Comparison of ENCODE assay signal across 8 mouse cellular contexts in the genomic region with DNA sequence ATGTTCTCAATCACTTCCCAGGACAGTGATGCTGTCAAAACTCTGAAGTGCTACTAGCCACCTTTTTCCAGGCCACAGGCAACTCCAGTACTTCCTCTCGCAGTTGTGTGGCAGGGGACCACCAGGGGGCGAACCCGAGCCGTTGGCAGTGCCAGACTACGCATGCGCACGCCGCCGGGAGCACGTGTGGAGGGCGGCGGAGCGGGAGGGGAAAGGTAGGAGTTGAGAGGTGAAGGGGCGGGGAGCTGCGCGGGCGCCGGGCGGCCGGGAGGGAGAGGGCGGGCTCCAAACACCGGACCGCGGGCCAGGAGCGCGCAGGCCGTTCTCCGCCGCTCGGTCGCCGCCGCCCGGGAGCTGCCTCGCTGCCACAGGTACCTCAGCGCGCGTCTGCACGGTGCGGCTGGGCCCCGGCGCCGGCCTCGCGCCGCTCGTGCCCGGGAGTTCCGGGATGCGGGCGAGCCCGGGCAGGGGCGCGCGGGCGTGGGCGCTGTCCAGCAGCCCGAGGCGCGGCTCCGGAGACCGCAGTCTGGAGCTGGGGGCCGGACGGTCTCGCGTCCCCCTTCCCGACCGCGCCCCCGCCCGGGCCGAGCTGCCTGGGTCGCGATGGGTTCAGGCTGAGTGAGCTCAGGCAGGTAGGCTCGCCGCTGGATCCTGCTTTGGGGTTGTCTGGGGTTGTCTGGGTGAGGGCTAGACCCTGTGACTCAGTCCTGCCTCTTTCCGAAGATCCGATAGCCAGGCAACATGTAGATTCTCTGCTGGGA. TPM values are rescaled to one million over a fixed set of nuclear protein-coding genes. Genes with fewer than 3 reads are reported as not detected.
DNase-seq lines count a peak whose midpoint lies in the region; ATAC-seq lines count a peak whose summit lies in the region.

A gene (plus strand): TSS at position 154 of the 761 bp plus-strand sequence.

- peak within 1 kb of the TSS; percentile 92 for H3K4me3 ChIP-seq in hindbrain, embryonic 15.5 days

- no peaks in the 10 kb centered on the region for H3K27me3 ChIP-seq in hindbrain, embryonic 15.5 days

- peak within 1 kb of the TSS; percentile 76 for H3K4me2 ChIP-seq in hindbrain, embryonic 15.5 days

- H3K9me3 ChIP-seq in hindbrain, embryonic 15.5 days = no peaks in the 10 kb centered on the region

- H3K9ac ChIP-seq in hindbrain, embryonic 15.5 days = peak within 1 kb of the TSS; percentile 71

- WGBS in hindbrain, embryonic 15.5 days = 0% methylated on average over 59 of the region's 78 CpGs

- peak; percentile 89 for ATAC-seq in hindbrain, embryonic 15.5 days (ENCODE audit: low FRiP score, low read depth)

- peak; percentile 96 for DNase-seq in R1 (ENCODE audit: low read depth, low spot score)
- peak; percentile 99 to 100 for DNase-seq in cerebellum, postnatal 25 days
- DNase-seq in frontal cortex, postnatal 36 days (ENCODE audit: low spot score in 2 of 2) = peak; percentile 97 to 98
- DNase-seq in left cerebral cortex, adult 11 months (ENCODE audit: low spot score) = peak; percentile 89
- peak; percentile 96 to 99 for DNase-seq in lung, postnatal 4 days
- DNase-seq in retina, postnatal 7 days (ENCODE audit: low read depth, low spot score) = peak; percentile 91
- peak; percentile 99 for DNase-seq in urinary bladder, adult 2 months (ENCODE audit: low spot score)

- H3K4me1 ChIP-seq in hindbrain, embryonic 15.5 days (replicated peaks) = peaks cover 23% of the 10 kb centered on the region

- H3K27ac ChIP-seq in hindbrain, embryonic 15.5 days (replicated peaks) = peak within 1 kb of the TSS; percentile 68

- no peaks in the 10 kb centered on the region for H3K36me3 ChIP-seq in hindbrain, embryonic 15.5 days

RNA-seq across cellular contexts. Expression of the gene that starts here (rescaled TPM):
- polyA plus RNA-seq in hindbrain, embryonic 15.5 days (2015; fragmentation: Nextera tagmentation; extraction: Ambion mirVana) = 60.6 and 63.3 TPM in 2 replicates
- 19.0 and 32.7 TPM in 2 replicates for polyA plus RNA-seq in urinary bladder, adult 2 months (2012; rRNA removed)

Comparison
In these comparisons a context has a peak if more than half of its experiments do, and no peak if none do; other contexts are left out.
1. Peak in every context shown above with its lines: DNase-seq, ATAC-seq, H3K4me3 ChIP-seq and H3K27ac ChIP-seq.